Mouse (Mus musculus) urinary bladder, postnatal 36 days (tissue): ENCODE results near the gene Epha2.

Experiments used
- DNase-seq, 2 experiments: peaks; one replicate each; pipeline ENCODE4 v3.0.0; 2022; ENCODE audit warnings: low spot score in 2 of 2, mixed read lengths in 1 of 2

Epha2 gene

DNA sequence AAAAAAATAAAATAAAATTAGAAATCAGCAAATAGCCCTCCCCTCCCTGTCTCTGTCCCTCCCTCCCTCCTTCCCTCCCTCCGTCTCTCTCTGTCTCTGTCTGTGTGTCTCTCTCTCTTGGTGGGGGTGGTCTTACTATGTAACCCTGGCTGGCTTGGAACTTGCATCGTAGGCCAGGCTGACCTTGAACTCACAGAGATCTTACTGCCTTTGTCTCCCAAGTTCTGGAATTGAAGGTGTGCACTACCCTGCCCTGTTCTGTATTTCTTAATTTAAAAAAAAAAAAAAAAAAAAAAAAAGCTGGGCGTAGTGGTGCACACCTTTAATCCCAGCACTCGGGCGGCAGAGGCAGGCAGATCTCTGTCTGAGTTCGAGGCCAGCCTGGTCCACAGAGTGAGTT, 21.3 kb upstream of the Epha2 start:
- DNase-seq, result no peak

DNA sequence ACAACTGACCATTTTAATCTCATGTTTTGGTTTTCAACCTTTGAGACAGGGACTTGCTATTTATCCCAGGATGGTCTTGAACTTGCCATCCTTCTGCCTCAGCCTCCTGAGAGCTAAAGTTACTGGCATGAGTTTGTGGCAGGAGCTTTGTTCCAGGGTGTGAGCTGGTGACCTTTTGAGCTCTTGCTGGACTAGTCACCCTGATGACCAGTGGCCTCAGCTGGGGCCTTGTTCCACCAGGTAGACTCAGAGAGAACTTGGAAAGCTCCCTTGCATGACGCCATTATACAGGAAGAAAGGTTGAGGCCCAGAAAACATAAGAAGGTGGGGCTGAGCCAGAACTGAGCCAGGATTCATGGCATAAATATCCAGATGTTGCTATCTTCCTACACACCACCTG, 20.6 kb upstream of the Epha2 start:
- no peak for DNase-seq

DNA sequence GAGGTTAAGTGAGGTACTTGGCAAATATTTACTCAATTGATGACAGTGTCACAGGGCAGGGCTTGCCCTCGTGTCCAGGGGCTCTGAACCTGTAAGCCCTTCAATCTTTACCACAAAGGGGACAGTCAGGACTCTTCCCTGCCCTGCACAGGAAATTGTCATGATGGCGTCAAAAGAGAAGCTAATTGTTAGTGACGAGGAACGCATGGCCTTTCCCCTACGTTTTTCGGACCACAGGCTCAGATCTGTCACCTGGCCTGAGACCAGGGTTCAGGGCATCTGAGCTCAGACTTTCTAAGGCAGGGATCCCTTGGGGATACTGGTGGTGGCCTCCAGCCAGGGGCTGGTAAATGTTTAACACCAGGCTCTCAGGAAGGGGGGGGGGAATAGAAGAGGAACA, 19.9 kb upstream of the Epha2 start:
- DNase-seq, result no peak

DNA sequence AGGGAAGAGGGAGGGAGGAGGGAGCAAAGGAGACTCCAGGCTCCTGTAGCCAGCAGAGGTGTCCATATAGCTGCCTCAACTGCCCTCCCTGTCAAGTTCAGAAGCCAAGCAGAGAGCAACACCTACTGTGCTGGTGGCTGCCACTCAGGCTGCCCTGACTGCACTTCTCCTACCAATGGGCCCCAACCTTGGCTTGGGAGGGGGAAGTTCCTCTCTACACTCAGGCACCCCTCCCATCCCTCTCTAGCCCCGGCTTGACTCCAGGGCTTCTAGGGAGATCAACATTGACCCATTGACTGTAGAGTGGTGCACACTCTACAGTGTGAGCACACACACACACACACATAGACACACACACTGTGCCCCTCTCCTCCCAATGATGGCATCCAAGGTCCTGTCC, 19.5 kb upstream of the Epha2 start:
- no peak for DNase-seq

DNA sequence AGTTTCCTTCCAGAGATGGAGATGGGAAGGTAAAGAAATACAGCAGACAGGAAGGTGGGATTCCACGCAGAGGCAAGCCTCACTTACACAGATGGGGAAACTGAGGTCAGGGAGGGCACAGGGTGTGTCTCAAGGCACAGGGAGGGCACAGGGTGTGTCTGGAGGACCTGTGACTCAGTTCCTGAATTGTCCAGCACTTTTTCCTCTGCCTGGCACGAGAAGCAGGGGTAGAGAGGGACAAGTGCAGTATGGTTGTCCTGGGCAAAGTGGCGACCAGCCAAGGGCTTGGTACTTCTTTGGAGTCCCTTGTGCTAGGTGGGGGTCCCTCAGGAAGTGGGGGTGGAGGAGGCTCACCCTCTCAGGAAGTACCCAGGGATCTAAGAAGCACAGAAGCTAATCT, 19.0 kb upstream of the Epha2 start:
- no peak for DNase-seq

DNA sequence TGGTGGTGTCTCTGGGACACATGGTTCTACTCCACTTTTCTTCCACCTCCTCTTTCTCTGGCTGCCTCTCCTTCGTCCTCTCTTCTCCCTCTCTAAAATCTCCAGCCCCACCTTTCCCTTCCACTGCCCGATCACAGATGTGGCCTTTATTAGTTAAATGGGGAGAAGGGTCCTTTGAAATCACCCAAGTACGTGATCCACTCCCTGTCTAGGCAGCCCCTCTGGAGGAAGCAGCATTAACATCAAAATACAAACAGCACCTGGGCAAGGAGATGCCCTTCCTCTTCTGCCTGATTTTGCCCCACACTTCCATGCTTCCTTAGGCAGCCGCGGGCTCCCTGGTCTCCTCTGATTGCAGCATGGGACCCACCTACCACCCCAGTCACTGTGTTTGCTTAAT, 18.4 kb upstream of the Epha2 start:
- no peak for DNase-seq

DNA sequence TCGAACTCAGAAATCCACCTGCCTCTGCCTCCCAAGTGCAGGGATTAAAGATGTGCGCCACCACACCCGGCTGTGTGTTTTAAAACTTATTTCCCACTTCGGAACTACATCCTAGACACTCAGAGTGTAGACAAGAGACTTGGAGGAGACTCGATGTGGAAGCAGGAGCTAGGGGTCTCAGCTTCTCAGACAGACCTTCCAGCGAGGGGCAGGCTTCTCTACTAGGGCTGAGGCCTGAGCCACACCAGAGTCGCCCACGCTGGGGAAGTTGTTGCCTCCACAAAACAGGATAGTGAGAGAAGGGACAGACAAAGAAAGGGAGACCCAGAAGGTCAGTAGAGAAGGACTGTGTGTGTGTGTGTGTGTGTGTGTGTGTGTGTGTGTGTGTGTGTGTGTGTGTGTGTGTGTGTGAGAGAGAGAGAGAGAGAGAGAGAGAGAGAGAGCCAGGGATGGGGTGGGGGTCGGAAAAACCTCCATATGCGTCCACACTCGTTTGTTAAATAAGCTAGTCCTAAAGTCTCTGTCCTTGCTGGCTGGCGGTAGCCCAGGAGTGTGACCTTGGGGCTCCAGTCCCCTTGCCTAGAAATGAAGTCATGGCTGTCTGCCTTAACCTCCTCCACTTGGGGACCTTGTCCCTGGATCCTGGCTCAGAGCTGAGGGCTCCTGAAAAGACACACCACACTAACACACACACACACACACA, 17.7 kb upstream of the Epha2 start:
- DNase-seq, result no peak

DNA sequence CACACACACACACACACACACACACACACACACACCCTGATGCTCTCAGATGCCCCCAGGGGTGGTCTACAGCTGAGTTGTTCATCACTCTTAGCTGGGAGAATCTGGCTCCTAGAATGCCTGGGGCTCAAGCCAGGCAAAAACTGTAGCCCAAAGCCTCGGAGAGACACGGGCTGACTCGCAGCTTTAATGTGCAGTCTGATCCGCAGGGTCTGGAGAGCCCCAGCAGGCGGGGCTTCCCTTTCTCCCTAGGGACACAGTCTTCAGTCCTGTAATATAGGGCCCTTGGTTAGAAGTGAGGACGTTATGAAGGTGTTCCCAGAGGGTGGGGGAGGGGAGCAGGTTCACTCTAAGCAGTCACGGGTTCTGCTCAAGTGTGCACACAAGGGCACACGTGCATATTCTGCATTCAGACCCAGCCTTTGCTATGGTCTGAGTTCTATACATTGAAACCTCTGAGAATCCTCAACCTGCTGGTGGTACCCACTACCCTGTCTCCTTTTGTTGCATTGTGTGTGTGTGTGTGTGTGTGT, 17.1 kb upstream of the Epha2 start:
- no peak for DNase-seq

DNA sequence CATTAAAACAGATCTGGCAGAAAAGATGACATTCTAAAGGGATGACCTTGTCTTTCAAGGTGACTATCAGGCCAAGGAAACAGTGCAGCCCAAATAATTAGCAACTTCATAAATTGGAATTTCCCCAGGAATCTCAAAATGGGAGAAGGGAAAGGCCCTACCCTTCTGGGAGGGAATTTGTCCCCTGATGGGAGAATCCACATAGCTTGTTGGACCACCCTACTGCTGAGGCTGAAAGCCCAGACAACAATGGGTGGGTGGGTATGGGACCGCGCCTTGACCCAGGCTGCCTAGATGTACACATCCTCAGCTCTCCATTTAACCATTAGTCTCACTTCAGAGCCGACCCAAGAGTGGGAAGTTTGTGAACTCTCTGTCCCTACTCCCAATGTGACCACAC, 16.6 kb upstream of the Epha2 start:
- DNase-seq, result no peak

DNA sequence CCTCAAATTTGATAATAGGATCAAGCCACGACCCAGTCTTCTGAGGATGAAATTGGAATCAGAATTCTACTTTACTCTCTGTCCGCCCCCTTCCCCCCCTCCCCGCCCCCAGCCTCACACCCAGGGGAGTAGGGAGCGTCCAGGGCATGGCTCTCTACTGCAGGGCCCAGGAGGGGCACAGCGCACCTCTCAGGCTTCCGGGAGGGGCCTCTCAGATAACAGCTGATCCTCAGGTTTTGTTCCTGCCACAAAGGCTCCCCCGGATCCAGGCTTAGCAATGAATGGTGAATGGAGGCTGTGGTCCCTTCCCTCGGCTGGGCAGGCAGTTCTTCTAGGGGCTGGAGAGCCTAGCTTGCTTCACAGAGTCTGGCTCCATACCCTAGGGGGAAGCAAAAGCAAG, 15.9 kb upstream of the Epha2 start:
- DNase-seq, result no peak

DNA sequence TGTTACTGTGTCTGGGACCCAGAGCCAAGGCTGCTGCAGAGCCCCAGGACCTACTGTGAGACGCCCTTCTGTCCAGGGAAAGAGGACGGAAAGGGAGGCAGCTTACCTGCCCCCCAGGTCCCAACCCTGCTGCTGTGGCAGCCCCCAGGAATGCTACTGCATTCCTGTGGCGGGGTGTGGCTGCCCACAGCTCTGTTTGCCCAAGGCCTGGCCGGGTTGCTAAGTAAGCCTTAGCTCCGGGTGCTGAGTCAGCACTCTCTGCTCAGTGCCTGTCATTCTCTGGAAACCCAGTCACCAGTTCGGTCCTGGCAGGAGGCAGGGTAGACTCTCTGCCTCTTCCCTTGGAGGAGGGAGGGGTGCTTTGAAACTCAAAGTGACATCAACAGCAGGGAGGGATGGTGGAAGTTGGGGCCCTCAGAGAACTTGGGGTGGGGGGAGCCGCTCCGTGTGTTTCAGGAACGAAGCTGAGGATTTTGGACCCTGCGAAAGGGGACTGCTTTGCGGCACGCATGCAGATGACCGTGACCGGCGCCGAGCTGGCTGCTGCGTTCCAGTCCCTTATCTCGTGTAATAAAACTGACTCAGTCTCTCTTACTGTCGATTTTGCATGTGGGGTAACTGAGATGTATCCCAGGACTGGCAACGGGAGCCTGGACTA, 14.1 kb upstream of the Epha2 start:
- DNase-seq, result peak; percentile 70 to 74

DNA sequence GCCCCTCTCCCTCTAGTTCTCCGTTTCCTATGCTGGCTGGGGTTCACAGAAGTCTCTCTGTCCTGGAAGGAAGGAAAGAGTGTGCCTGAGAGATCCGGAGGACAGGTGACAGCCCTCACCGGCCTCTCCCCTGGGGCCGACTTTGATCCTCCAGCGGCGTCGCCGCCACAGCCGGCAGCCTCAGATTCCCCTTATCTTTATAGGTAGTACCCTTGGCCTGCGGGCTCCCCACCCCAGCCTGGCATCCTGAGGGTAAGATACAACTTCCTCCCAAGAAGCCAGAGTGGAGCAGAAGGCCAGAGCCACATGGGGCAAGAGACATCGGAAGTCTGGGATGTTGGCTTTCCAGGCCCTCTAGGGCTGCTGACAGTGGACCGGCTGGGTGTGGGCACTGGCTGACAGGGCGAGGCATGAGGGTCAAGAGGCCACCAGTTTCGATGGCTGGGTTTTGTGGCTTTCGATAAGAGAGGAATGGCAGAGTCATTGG, 13.5 kb upstream of the Epha2 start:
- no peak for DNase-seq

DNA sequence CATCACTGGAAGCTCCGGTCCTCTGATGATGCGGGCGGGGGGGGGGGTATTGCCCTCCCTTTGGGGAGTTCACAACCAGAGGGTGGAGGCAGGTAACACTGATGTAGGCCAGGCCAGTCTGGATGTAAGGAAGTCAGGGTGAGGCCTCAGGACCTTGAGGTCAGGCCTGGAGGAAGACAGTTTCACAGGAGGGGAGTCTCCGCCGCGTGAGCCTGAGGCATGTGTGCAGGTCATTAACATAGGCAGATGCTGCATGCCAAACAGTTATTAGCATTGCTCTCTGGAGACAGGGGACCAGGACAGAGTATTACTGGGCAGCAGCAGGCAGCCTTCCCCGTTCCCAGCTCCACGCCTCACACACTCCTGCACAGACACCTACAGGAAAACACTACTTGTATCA, 12.9 kb upstream of the Epha2 start:
- DNase-seq, result no peak

DNA sequence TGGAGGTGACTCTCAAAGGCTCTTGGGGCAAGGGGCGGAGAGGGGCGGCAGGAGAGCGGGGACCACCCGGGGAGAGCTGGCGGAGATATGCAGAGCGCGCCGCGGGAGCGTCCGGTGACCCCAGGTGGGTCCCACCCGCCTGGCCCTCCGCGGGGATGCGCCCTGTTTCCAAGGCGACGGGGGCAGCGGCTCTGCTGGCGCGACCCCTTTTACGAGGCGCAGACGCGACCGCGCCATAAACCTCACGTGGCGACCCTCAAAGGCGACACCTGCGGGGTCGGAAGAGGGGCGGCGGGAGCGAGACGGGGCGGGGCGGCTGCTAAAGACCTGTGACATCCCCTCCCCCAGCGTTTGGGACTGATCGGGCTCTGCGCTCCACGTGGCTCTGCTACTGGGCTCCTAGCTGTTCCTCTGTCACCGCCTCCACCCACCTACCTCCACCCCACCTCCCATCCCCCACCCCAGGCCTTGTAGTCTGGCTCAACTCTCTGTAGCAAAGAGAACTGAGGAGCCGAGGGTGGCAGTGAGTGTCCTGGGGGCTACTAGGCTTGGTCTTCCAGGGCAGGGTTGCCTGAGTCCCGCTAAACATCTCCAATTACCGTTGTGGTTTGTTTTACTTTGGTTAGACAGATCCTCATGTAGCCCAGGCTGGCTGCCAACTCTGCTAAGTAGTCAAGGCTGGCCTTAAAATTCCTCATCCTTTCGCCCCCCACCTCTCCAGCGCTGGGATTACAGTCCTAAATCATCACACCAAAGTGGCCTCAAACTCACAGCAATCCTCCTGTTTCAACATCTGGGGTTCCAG, 9.3 kb upstream of the Epha2 start:
- no peak for DNase-seq

DNA sequence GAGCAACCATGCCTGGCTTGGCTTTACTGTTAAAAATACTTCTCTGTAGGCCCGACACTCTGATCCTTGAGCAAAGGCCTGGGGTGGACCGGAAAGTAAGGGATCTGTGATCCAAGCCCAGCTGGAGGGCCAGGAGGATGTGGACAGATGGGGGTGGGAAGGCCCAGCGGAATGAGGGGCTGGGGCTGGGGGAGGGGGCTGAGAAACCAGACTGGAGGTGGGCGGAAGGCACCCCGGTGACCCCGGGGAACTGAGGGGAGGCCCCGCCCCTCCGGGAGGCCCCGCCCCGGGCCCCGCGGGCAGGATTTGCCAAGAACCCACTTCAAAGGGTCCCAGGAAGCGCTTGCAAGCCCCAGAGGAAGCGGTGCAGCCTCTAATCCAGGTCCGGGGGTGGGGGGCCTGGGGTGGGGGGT, 5.3 kb upstream of the Epha2 start:
- no peak for DNase-seq

DNA sequence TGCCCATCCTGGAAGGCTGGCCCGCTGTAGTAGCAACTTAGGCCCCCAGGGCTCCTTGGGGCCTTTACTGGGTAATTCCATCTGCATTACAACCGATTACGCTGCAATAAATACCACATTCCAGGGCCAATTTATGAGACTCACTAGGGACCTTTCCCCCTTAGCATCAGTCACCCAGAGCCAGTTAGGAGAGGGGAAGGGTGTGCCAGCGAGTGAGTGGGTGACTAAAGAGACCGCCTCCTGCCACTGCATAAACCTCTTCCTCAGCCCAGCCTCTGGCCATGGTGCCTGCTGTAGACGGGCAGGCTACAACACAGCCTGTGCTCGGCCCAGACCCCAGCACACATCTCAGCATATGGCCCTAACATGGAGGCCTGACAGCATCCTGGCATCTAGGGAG, 3.1 kb upstream of the Epha2 start:
- DNase-seq, result no peak

DNA sequence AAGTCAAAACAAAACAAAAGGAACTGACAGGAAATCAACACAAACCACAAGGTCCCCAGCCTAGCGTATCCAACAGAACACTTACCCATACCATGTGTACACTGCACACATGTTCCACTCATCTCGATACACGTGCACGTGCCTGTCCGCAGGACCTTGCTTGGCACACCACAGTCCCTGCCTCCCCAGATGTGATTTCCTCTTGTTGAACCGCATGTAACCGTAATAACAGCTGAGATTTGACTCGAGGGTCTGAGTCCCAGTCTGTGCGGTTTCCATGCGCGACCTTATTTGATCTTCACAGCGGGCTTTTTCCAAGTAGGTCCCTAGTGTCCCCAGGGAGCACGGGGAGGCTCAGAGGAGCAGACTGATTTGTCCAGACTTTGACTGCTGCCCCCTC, 1.7 kb upstream of the Epha2 start:
- DNase-seq, result no peak

DNA sequence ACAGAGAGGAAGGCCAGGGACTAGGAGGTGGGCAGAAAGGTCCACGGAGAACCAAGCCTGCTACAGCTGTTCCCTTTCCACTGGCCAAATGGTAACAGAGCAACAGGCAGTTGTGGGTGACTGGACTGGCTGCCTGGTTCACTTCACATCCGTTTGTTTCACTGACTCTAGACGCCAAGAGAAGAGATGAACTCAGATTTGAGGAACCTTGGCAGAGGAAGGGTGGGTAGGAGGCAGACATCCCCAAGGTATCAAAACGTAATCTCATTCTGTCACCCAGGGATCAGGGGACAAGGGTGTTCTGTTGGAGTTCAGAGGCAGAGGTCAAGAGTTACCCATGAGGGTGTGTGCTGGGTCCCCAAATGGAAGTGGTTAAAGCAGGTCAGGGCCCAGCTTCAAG, 844 bp upstream of the Epha2 start:
- no peak for DNase-seq

DNA sequence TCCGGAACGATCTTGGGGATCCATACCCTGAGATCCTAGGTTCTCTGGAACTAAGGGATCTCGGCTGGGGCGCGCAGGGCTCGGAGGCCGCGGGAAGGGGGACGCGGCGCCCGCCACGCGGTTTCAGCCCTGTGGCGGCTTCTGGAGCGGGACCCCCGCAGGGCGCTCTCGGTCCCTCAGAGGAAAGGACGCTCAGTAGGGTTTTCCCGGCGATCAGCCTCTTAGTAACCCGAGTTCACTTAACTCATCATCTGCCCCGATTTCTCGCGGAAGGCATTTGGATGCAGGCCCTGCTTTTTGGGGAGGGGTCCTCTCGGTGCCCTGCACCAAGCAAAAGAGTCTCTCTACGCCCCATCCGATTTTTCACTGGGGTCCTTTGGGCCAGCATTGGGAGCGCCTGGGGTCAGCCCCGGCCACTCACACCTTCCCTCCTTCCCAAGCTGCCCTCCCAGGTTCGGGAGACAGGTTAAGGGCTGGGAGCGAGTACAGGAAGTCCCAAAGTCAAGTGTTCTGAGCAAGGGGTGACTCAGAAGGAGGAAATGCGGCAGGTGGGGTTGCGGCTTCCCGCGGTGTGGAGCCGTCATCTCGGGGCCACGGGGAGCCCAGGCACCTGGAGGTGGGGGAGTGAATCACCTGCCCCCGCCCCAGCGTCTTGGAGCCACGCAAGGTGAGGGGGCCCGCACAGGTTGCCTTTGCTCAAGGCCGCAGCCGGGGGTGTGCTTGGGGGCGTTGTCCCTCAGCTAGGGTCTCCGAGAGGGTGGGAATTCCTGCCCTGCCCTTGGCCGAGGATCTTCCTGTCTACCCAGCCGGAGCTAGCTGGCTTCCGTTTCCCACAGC, 769 bp downstream of the Epha2 start:
- DNase-seq, result peak in 1 of 2 experiments; percentile 67

DNA sequence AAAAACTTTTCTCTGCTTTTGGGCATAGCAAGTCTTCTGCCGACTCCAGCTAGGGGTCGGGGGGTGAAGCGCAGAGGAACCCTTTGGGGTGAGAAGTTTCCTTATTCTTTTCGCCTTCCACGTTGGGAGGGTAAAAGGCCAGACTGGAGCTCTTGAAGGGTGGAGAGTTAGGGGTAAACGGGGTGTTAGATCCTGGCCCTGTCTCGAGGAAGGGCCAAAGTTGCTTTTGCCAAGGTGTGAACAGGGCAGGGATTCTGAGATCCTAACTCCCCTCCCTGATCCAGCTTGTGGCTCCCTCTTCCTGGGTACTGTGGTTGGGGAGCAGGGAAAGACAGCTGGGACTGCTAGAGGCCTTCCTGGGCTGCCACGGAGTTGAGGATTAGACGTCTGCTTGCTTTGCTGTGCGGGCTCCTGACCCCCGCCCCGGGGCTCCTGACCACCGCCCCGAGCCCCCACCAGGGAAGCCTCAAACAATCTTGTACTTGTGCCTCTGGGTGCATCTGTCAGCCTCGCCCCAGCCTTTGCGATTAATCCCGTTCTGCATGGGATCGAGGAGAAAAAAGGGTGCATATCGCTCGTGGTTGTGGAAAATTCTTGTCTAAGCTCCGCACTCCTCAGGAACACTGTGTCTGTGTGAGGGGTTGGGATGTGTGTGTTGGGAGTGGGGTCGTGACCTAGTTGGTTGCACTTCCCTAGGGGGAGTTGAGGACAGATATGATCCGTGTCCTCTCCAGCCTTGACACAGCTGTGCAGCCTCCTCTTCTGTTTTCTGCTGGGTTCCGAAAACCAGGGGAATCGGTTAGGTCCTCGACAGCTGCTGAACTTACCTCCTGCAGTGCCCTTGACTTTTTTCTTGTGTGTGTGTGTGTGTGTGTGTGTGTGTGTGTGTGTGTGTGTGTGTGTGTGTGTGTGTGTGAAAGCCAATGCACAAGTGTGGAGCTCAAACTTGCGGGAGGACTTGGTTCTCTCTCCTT, 1.7 kb downstream of the Epha2 start:
- no peak for DNase-seq
